ENCODE assay signal across 10 mouse cellular contexts in the genomic region with DNA sequence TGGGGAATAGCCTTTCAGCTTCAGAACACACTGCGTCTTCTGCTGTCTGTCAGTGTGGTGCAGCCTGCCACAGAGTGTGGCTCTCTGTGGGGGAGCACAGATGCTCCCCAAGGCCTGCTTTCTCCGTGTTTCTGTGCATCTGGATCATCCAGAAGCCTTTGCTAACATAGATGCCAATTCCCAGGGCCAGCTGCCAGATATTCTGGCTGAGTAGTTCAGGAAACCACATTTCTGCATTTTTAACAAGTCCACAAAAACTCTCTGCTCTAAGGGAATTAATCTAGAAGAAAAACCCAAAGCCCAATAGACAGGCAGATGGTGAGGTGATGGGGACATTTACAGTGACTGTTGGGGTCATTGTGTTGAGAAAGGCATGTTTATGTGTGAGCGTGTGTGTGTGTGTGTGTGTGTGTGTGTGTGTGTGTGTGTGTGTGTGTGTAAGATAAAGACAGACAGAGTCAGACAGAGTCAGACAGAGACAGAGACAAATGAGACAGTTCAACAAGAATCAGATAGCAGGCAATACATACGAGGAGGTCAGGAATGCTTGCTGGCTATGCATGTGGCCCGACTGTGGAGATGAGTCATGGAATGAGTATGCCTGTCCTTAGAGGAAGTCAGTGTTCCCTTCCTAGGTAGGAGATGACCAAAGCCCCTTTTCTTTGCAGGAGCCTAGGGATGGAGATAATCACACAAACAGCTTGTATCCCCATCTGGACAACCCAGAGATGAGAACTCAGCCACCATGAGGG.
A peak's percentile ranks its signal among the peaks of the same experiment; 100 is the strongest.
DNase-seq lines count a peak whose midpoint lies in the region; ATAC-seq lines count a peak whose summit lies in the region.
"Had no signal": no experiment of that assay in that cellular context is flagged by ENCODE, and none has a peak within 500 bp of the region (broad histone marks: within the 10 kb centered on the region; RNA-seq: fewer than 3 reads in every experiment).

No protein-coding gene starts in this region.

- 0 out of 2 replicates have a peak, but pooled peaks have one; percentile 45 for ATAC-seq in neural tube, embryonic 15.5 days (ENCODE audit: low FRiP score)
- ATAC-seq: liver, postnatal 0 days had no signal

- 51% methylated on average over 5 of the region's 5 CpGs for WGBS in neural tube, embryonic 15.5 days

- no peak overlapping the region for H3K4me2 ChIP-seq in neural tube, embryonic 15.5 days
- H3K4me2 ChIP-seq: heart, embryonic 13.5 days had no signal

- no peaks in the 10 kb centered on the region for H3K36me3 ChIP-seq in neural tube, embryonic 15.5 days
- H3K36me3 ChIP-seq: heart, embryonic 13.5 days had no signal

- H3K4me1 ChIP-seq in neural tube, embryonic 15.5 days, result 0 out of 2 replicates have a peak, but pooled peaks cover 3% of the 10 kb centered on the region

- no peak overlapping the region for H3K4me3 ChIP-seq in neural tube, embryonic 15.5 days (replicated peaks)
- H3K4me3 ChIP-seq: heart, embryonic 13.5 days had no signal

- H3K27me3 ChIP-seq in neural tube, embryonic 15.5 days (replicated peaks), result no peaks in the 10 kb centered on the region
- H3K27me3 ChIP-seq: heart, embryonic 13.5 days had no signal

- no peak overlapping the region for H3K9ac ChIP-seq in neural tube, embryonic 15.5 days (replicated peaks)
- H3K9ac ChIP-seq: heart, embryonic 13.5 days; liver, postnatal 0 days had no signal

- no peak overlapping the region; the same call in 1 of the 2 replicates for H3K27ac ChIP-seq in neural tube, embryonic 15.5 days (replicated peaks)
- H3K27ac ChIP-seq: heart, embryonic 13.5 days had no signal

- no peaks in the 10 kb centered on the region for H3K9me3 ChIP-seq in neural tube, embryonic 15.5 days (replicated peaks)
- H3K9me3 ChIP-seq: heart, embryonic 13.5 days had no signal

- DNase-seq in left cerebral cortex, adult 18-20 months (ENCODE audit: low spot score in 2 of 2), result peak; percentile 61 to 70
- no peak for DNase-seq in left cerebral cortex, adult 11 months (ENCODE audit: low spot score)
- peak; percentile 40 to 64 for DNase-seq in cerebellum, postnatal 14 days
- peak; percentile 62 for DNase-seq in gastrocnemius, postnatal 10 days
- no peak for DNase-seq in heart, adult 9 months (ENCODE audit: low spot score in 2 of 2)
- no peak for DNase-seq in lung, postnatal 25 days (ENCODE audit: low spot score)
- DNase-seq in thymus, postnatal 0 days (ENCODE audit: low spot score), result no peak
- DNase-seq: liver, postnatal 0 days had no signal

Comparison
In these comparisons a context has a peak if more than half of its experiments do, and no peak if none do; other contexts are left out.
1. DNase-seq: peak in left cerebral cortex, adult 18-20 months (2 of 2), cerebellum, postnatal 14 days (2 of 2) and gastrocnemius, postnatal 10 days (single experiment); none in left cerebral cortex, adult 11 months (single experiment), heart, adult 9 months (0 of 2), lung, postnatal 25 days (single experiment) and thymus, postnatal 0 days (single experiment).